Mouse (Mus musculus): ENCODE results near the gene Zan.

DNA sequence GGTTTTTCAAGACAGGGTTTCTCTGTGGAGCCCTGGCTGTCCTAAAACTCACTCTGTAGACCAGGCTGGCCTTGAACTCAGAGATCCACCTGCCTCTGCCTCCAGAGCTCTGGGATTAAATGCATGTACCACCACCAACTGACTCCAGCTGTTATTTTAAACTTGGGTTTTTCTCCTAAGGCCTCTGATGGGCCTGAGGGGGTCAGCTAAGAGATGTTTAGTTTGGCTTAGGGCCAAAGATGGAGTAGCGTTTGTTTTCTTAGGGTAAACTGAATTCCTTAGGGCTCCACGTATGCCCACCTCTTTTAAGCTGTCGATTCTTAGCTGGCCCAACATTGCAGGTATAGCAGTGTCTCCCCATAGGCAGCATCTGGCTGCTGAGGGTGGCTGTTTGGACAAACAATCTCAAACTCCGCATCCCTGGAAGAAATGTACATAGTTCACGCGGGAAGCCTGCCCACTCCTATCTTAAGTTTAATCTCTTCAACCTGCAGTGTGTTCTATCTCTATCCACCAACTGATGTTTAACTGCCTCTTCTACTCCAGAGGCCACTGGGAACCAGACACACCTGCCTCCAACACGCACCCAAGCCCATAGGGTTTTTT lies 134.4 kb downstream of the Zan start:
- TF ChIP-seq POLR2A (IDR thresholded peaks at IDR 0.05; ENCODE audit: insufficient read depth, low read depth, low read length), result no peak
- no peak for TF ChIP-seq CTCF (IDR thresholded peaks at IDR 0.05; ENCODE audit: insufficient read depth, low read depth, low read length)
